Mouse (Mus musculus): ENCODE results near the gene Copg1. TPM values are rescaled to one million over a fixed set of nuclear protein-coding genes. Genes with fewer than 3 reads are reported as not detected.
"Not testable (repeated sequence)": the region's sequence is repeated elsewhere in the genome, so short reads cannot be mapped to it uniquely, and the experiment has no call there.

The Copg1 gene
- total RNA-seq, 2 experiments from 2014 or later = 28.6 to 28.7 TPM

- no peak for DNase-seq
- intact Hi-C loops (cut with DNase I) = no loop called here
These were observed 51.3 kb downstream of the Copg1 start for GRCm38 (mm10) chr6:87938941-87939340.

GRCm38 (mm10) chr6:87942179-87942578, 54.6 kb downstream of the Copg1 start:
- intact Hi-C loops (cut with DNase I) = no loop called here
- DNase-seq = no peak

- DNase-seq; intact Hi-C loops (cut with DNase I): not testable (repeated sequence)
These were observed 74.8 kb downstream of the Copg1 start for GRCm38 (mm10) chr6:87962457-87962856.

Other genes starting within 250 kb of the Copg1 start
- gene Aplf, start 215.6 kb upstream of the Copg1 start, total RNA-seq (2021) = 1 to 10 TPM; 2.8 to 3.4 TPM
- under 1 TPM; 0.81 to 0.84 TPM for gene Efcc1, start 156.9 kb upstream of the Copg1 start, total RNA-seq (2021)
- gene Gp9, start 109.7 kb upstream of the Copg1 start, total RNA-seq (2021) = not detected
- 1 to 10 TPM; 5.1 to 5.2 TPM for gene Rab43, start 75.7 kb upstream of the Copg1 start, total RNA-seq (2021)
- 1 to 10 TPM in 1 of 2 experiments, not detected in 1; 2.0 TPM for gene Gm45140, start 52.0 kb upstream of the Copg1 start, total RNA-seq (2021)
- gene Isy1, start 49.0 kb upstream of the Copg1 start, total RNA-seq (2021) = 10 to 100 TPM; 13.9 to 19.1 TPM
- gene Cnbp, start 36.7 kb upstream of the Copg1 start, total RNA-seq (2021) = 100 to 1,000 TPM; 448 to 458 TPM
- gene Hmces, start 26.1 kb downstream of the Copg1 start, total RNA-seq (2021) = 1 to 10 TPM; 5.8 to 6.9 TPM
- 1 to 10 TPM; 1.4 to 2.2 TPM for gene H1fx, start 93.8 kb downstream of the Copg1 start, total RNA-seq (2021)
- gene Rab7, start 157.5 kb downstream of the Copg1 start, total RNA-seq (2021) = 100 to 1,000 TPM; 301 to 338 TPM
- 10 to 100 TPM; 65.2 to 80.5 TPM for gene Rpn1, start 196.7 kb downstream of the Copg1 start, total RNA-seq (2021)

Data from gastrocnemius, postnatal 36 days (tissue).